Mouse (Mus musculus): ENCODE measurements at regions not wholly inside any gene's neighbourhood (a gene's known extent, or its start where the extent isn't known, plus 50 kb on each side); places are given as distances from the start of the nearest gene placed in this dataset.

DNA sequence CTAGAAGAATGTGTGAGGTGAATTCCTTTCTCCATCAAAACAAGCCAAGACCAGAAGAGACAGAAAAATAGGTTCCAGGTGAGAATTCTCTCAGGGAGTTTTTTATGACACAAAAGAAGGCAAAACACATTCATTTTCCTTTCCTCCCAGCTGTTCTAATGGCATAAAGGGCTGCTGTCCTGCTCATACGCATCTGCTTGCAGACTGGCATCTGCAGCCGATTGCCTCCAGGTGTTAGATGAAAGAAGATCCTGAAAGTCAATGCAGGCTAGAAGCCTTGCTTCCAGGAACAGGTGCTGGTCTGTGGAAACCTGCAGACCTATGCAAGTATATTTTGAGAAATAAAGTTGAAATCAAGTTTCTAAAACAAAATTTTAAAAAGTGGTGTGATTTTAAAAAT, 154.9 kb upstream of the Zic4 start:
- DNase-seq (ENCODE audit: low spot score) (no peak), ATAC-seq (ENCODE audit: low FRiP score, low TSS enrichment) (no peak)
- H3K4me3 ChIP-seq (ENCODE audit: low read depth, low read length), result no peak overlapping the region
- no peak overlapping the region for H3K27ac ChIP-seq (replicated peaks)
- no peak overlapping the region for H3K9ac ChIP-seq (ENCODE audit: low read length)
- H3K27me3 ChIP-seq (ENCODE audit: control insufficient read depth, insufficient read depth, low read length), result no peaks in the 10 kb centered on the region
- H3K4me1 ChIP-seq (replicated peaks; ENCODE audit: control insufficient read depth, insufficient read depth), result no peaks in the 10 kb centered on the region
- WGBS, result 46% methylated on average over 2 of the region's 2 CpGs
- H3K4me2 ChIP-seq (replicated peaks; ENCODE audit: low read depth), result no peak overlapping the region
- TF ChIP-seq CTCF (IDR thresholded peaks at IDR 0.05; ENCODE audit: low read depth) (no peak), EP300 (optimal IDR thresholded peaks at IDR 0.05) (no peak)
- no peaks in the 10 kb centered on the region for H3K9me3 ChIP-seq (ENCODE audit: control insufficient read depth, low read length)
- no peaks in the 10 kb centered on the region for H3K36me3 ChIP-seq (ENCODE audit: control insufficient read depth, insufficient read depth, low read length)

DNA sequence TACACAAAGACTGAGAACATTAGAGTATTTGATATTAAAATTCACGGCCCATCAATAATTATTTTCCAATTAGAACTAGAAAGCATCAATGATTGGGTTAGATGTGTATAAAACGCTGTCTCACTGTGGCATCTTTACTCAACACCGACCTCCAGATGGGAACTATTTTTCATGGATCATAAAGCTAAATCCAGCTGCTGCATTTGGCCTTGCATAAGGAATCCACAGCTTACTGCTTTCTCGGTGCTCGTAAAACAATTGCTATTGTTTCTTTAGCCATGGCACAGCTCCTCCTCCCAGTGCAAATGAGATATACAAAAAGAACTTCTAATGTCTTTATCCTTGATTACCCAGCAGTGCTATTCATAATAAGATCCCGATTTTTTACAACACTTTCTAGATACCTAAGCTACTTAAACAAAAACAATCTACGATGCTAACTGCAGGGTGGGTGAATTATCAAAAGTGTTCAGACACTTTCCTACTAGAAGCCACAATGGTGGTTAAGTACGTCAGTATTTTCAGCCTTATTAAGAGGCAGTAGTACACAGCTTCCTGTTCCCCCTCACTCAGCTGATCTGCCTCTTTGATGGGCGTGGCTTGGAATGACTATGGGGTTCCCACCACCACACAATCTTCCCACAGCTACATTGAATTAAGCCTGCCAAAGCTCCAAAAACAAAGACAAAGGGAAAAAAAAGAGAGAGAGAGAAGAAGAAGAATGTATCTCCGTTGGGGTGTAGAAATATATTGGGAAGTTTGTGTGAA, 134.4 kb upstream of the Zic4 start:
- ATAC-seq (ENCODE audit: low FRiP score, low TSS enrichment) (no peak), DNase-seq (ENCODE audit: low spot score) (no peak)
- no peak for TF ChIP-seq EP300 (optimal IDR thresholded peaks at IDR 0.05)
- H3K27me3 ChIP-seq (ENCODE audit: control insufficient read depth, insufficient read depth, low read length), result no peaks in the 10 kb centered on the region
- 45% methylated on average over 10 of the region's 10 CpGs for WGBS
- no peaks in the 10 kb centered on the region for H3K36me3 ChIP-seq (ENCODE audit: control insufficient read depth, insufficient read depth, low read length)
- H3K9me3 ChIP-seq (ENCODE audit: control insufficient read depth, low read length), result no peaks in the 10 kb centered on the region
- H3K4me3 ChIP-seq (ENCODE audit: low read depth, low read length), result no peak overlapping the region
- H3K4me2 ChIP-seq (replicated peaks; ENCODE audit: low read depth), result no peak overlapping the region
- H3K9ac ChIP-seq (ENCODE audit: low read length), result no peak overlapping the region
- H3K27ac ChIP-seq (replicated peaks), result no peak overlapping the region
- H3K4me1 ChIP-seq (replicated peaks; ENCODE audit: control insufficient read depth, insufficient read depth), result no peaks in the 10 kb centered on the region

- Histone ChIP-seq H3K4me1 (replicated peaks; ENCODE audit: control insufficient read depth, insufficient read depth) (no peaks in the 10 kb centered on the region), H3K36me3 (ENCODE audit: control insufficient read depth, insufficient read depth, low read length) (no peaks in the 10 kb centered on the region), H3K4me3 (ENCODE audit: low read depth, low read length) (no peak overlapping the region), H3K4me2 (replicated peaks; ENCODE audit: low read depth) (no peak overlapping the region), H3K9me3 (ENCODE audit: control insufficient read depth, low read length) (no peaks in the 10 kb centered on the region), H3K27me3 (ENCODE audit: control insufficient read depth, insufficient read depth, low read length) (no peaks in the 10 kb centered on the region), H3K27ac (replicated peaks) (no peak overlapping the region), H3K9ac (ENCODE audit: low read length) (no peak overlapping the region)
- WGBS, result 60% methylated on average over 5 of the region's 5 CpGs
- DNase-seq (ENCODE audit: low spot score) (no peak), ATAC-seq (ENCODE audit: low FRiP score, low TSS enrichment) (no peak)
- TF ChIP-seq EP300 (optimal IDR thresholded peaks at IDR 0.05) (no peak), CTCF (IDR thresholded peaks at IDR 0.05; ENCODE audit: low read depth) (no peak)
These were observed 133.7 kb upstream of the Zic4 start for GRCm38 (mm10) chr9:91228525-91228924.

DNA sequence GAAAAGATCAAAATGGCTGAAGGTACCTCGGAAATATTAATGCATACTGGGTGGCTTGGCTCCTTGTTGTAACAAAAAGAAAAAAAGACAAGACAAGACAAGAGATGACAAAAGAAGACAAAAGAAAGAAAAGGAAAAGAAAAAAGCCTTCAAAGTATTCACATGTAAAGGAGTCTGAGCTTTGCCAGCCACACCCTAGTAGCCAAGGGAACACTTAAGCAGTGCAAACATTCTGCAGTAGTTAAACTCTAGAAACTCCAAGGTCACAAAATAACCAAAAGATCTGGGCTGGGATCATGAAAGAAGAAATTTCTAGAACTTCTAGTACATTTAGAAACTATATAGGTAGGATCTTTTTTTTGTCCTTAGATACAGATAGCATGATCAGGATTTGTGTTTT, 108.3 kb upstream of the Zic4 start:
- Histone ChIP-seq H3K27ac (replicated peaks) (no peak overlapping the region), H3K4me3 (ENCODE audit: low read depth, low read length) (no peak overlapping the region), H3K9me3 (ENCODE audit: control insufficient read depth, low read length) (no peaks in the 10 kb centered on the region), H3K36me3 (ENCODE audit: control insufficient read depth, insufficient read depth, low read length) (no peaks in the 10 kb centered on the region), H3K4me1 (replicated peaks; ENCODE audit: control insufficient read depth, insufficient read depth) (no peaks in the 10 kb centered on the region), H3K9ac (ENCODE audit: low read length) (no peak overlapping the region), H3K4me2 (replicated peaks; ENCODE audit: low read depth) (no peak overlapping the region), H3K27me3 (ENCODE audit: control insufficient read depth, insufficient read depth, low read length) (no peaks in the 10 kb centered on the region)
- 48% methylated on average over 1 of the region's 1 CpGs for WGBS
- DNase-seq (ENCODE audit: low spot score) (no peak), ATAC-seq (ENCODE audit: low FRiP score, low TSS enrichment) (no peak)
- TF ChIP-seq CTCF (IDR thresholded peaks at IDR 0.05; ENCODE audit: low read depth) (no peak), EP300 (optimal IDR thresholded peaks at IDR 0.05) (no peak)

GRCm38 (mm10) chr9:91291340-91291739, 70.9 kb upstream of the Zic4 start:
- Histone ChIP-seq H3K4me3 (ENCODE audit: low read depth, low read length) (no peak overlapping the region), H3K9ac (ENCODE audit: low read length) (no peak overlapping the region), H3K4me2 (replicated peaks; ENCODE audit: low read depth) (no peak overlapping the region), H3K9me3 (ENCODE audit: control insufficient read depth, low read length) (no peaks in the 10 kb centered on the region), H3K4me1 (replicated peaks; ENCODE audit: control insufficient read depth, insufficient read depth) (no peaks in the 10 kb centered on the region), H3K27me3 (ENCODE audit: control insufficient read depth, insufficient read depth, low read length) (no peaks in the 10 kb centered on the region), H3K27ac (replicated peaks) (no peak overlapping the region), H3K36me3 (ENCODE audit: control insufficient read depth, insufficient read depth, low read length) (no peaks in the 10 kb centered on the region)
- ATAC-seq (ENCODE audit: low FRiP score, low TSS enrichment) (no peak), DNase-seq (ENCODE audit: low spot score) (no peak)
- TF ChIP-seq CTCF (IDR thresholded peaks at IDR 0.05; ENCODE audit: low read depth) (peak; percentile 18; the same call in 1 of the 2 replicates), EP300 (optimal IDR thresholded peaks at IDR 0.05) (no peak)
- 65% methylated on average over 3 of the region's 3 CpGs for WGBS

Data from stomach, postnatal 0 days (tissue).